Mouse (Mus musculus): Measurements from ENCODE around the gene Phyhipl. TPM values are rescaled to one million over a fixed set of nuclear protein-coding genes. Genes with fewer than 3 reads are reported as not detected.

Phyhipl gene
- total and polyA plus RNA-seq, 3 experiments = 0.18 TPM; not detected in 2

DNA sequence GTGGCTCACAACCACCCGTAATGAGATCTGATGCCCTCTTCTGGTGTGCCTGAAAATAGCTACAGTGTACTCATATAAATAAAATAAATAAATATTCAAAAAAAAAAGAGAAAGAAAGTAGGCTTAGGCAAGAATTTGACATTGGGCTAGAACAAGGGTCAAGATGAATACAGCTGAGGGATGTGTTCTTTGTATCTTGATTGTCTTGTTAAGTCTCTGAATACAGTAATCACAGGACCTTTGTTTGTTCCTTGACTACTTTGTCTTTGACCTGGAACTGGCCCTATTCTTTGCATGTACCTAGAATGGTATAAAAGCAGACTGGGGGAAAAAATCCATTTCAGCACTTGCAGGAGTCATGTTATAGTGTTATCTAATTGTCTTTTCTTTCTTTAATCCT is 44.1 kb downstream of the Phyhipl start:
- Histone ChIP-seq H3K27ac (no peak overlapping the region), H3K4me3 (no peak overlapping the region), H3K79me2 (replicated peaks; ENCODE audit: control insufficient read depth, insufficient read depth, low read length) (no peaks in the 10 kb centered on the region), H3K27me3 (ENCODE audit: control insufficient read depth, insufficient read depth, low read length) (no peaks in the 10 kb centered on the region), H3K9ac (ENCODE audit: low read depth, low read length) (no peak overlapping the region), H3K4me1 (ENCODE audit: control insufficient read depth, insufficient read depth, low read length) (no peaks in the 10 kb centered on the region), H3K36me3 (ENCODE audit: control insufficient read depth, insufficient read depth, low read length) (no peaks in the 10 kb centered on the region)
- TF ChIP-seq POLR2A (IDR thresholded peaks at IDR 0.05; ENCODE audit: insufficient read depth, low read depth, low read length) = no peak
- TF ChIP-seq CTCF (IDR thresholded peaks at IDR 0.05) = no peak
- no peak for TF ChIP-seq EP300 (IDR thresholded peaks at IDR 0.05; ENCODE audit: insufficient read depth, low read depth, low read length)
- 69% methylated on average over 1 of the region's 1 CpGs for WGBS
- intact Hi-C loops (cut with DNase I) = no loop called here
- no peak for DNase-seq

- H3K4me3 ChIP-seq = peak overlapping the region; percentile 25; the same call in 1 of the 2 replicates
- 1% methylated on average over 28 of the region's 28 CpGs for WGBS
- no peak for DNase-seq
- no peak overlapping the region for H3K27ac ChIP-seq
- no peaks in the 10 kb centered on the region for H3K79me2 ChIP-seq (replicated peaks; ENCODE audit: control insufficient read depth, insufficient read depth, low read length)
- H3K4me1 ChIP-seq (ENCODE audit: control insufficient read depth, insufficient read depth, low read length) = no peaks in the 10 kb centered on the region
- no peak overlapping the region for H3K9ac ChIP-seq (ENCODE audit: low read depth, low read length)
- H3K27me3 ChIP-seq (ENCODE audit: control insufficient read depth, insufficient read depth, low read length) = peaks cover 17% of the 10 kb centered on the region
- TF ChIP-seq POLR2A (IDR thresholded peaks at IDR 0.05; ENCODE audit: insufficient read depth, low read depth, low read length) (no peak), CTCF (IDR thresholded peaks at IDR 0.05) (no peak), EP300 (IDR thresholded peaks at IDR 0.05; ENCODE audit: insufficient read depth, low read depth, low read length) (no peak)
- H3K36me3 ChIP-seq (ENCODE audit: control insufficient read depth, insufficient read depth, low read length) = no peaks in the 10 kb centered on the region
- intact Hi-C loops (cut with DNase I) = loop anchor here (10.0 kb wide), 1 partner anchor 365 kb away; no protein-coding TSS in a partner anchor
These were observed 55.9 kb downstream of the Phyhipl start for GRCm38 (mm10) chr10:70599925-70600305.

DNA sequence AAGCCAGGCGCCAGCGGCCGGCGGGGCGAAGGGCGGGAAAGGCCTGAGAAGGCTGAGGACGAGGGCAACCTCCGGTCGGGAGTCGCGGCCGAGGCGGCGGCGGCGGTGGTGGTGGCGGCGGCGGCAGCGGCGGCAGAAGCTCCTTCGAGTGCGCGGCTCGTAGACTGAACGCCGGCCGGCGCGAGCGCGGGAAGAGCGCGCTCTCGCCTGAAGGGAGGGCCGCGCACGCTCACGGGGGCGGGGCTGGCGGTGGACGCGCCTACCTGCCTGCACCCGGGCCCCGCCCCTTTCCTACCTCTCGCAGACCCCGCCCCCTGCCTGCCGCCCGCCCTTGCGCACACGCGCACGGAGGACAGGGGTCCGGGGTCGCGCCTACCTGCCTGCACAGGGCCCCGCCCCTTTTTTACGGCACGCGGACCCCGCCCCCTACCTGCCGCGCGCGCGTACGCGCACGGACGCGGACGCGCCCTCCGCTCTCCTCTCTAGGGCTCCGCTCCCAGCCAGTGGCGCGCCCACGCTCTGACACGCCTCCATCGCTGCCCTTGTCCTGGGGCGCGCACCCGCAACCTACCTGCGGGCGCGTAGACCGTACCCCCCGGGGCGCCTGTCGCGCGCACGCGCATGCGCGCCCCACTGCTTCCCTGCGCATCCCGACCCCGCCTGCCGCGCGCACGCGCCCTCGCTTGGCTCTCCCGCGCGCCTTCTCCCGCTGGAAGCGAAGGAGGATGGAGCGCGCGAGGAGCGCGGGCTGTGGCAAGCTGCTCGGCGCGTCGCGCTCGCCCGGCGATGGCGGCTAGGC is 56.4 kb downstream of the Phyhipl start:
- DNase-seq = peak; percentile 13 to 18
- Histone ChIP-seq H3K9ac (ENCODE audit: low read depth, low read length) (no peak overlapping the region), H3K79me2 (replicated peaks; ENCODE audit: control insufficient read depth, insufficient read depth, low read length) (no peaks in the 10 kb centered on the region), H3K27me3 (ENCODE audit: control insufficient read depth, insufficient read depth, low read length) (peaks cover 17% of the 10 kb centered on the region), H3K36me3 (ENCODE audit: control insufficient read depth, insufficient read depth, low read length) (no peaks in the 10 kb centered on the region), H3K27ac (no peak overlapping the region), H3K4me3 (peak overlapping the region; percentile 25), H3K4me1 (ENCODE audit: control insufficient read depth, insufficient read depth, low read length) (no peaks in the 10 kb centered on the region)
- intact Hi-C loops (cut with DNase I) = loop anchor here (10.0 kb wide), 1 partner anchor 365 kb away; no protein-coding TSS in a partner anchor
- TF ChIP-seq POLR2A (IDR thresholded peaks at IDR 0.05; ENCODE audit: insufficient read depth, low read depth, low read length) (no peak), CTCF (IDR thresholded peaks at IDR 0.05) (no peak), EP300 (IDR thresholded peaks at IDR 0.05; ENCODE audit: insufficient read depth, low read depth, low read length) (no peak)
- WGBS = under 1% methylated on average over 88 of the region's 124 CpGs

GRCm38 (mm10) chr10:70598516-70599125 is 57.1 kb downstream of the Phyhipl start:
- no peak overlapping the region for H3K9ac ChIP-seq (ENCODE audit: low read depth, low read length)

GRCm38 (mm10) chr10:70598081-70598515 is 57.7 kb downstream of the Phyhipl start:
- no peak for DNase-seq
- 22% methylated on average over 10 of the region's 10 CpGs for WGBS
- H3K4me3 ChIP-seq = no peak overlapping the region
- no peaks in the 10 kb centered on the region for H3K79me2 ChIP-seq (replicated peaks; ENCODE audit: control insufficient read depth, insufficient read depth, low read length)
- intact Hi-C loops (cut with DNase I) = loop anchor here (10.0 kb wide), 1 partner anchor 367 kb away; no protein-coding TSS in a partner anchor
- no peak overlapping the region for H3K27ac ChIP-seq
- no peaks in the 10 kb centered on the region for H3K36me3 ChIP-seq (ENCODE audit: control insufficient read depth, insufficient read depth, low read length)
- peaks cover 17% of the 10 kb centered on the region for H3K27me3 ChIP-seq (ENCODE audit: control insufficient read depth, insufficient read depth, low read length)
- no peak for TF ChIP-seq EP300 (IDR thresholded peaks at IDR 0.05; ENCODE audit: insufficient read depth, low read depth, low read length)
- TF ChIP-seq CTCF (IDR thresholded peaks at IDR 0.05) = no peak
- no peak for TF ChIP-seq POLR2A (IDR thresholded peaks at IDR 0.05; ENCODE audit: insufficient read depth, low read depth, low read length)
- no peaks in the 10 kb centered on the region for H3K4me1 ChIP-seq (ENCODE audit: control insufficient read depth, insufficient read depth, low read length)
- H3K9ac ChIP-seq (ENCODE audit: low read depth, low read length) = no peak overlapping the region

More at GRCm38 (mm10) chr10:70598516-70599125, 57.1 kb downstream of the Phyhipl start:
- no peaks in the 10 kb centered on the region for H3K4me1 ChIP-seq (ENCODE audit: control insufficient read depth, insufficient read depth, low read length)
- no peaks in the 10 kb centered on the region for H3K36me3 ChIP-seq (ENCODE audit: control insufficient read depth, insufficient read depth, low read length)
- peak in 1 of 2 experiments; percentile 4 for DNase-seq
- no peak overlapping the region for H3K27ac ChIP-seq
- WGBS = under 1% methylated on average over 47 of the region's 48 CpGs
- H3K79me2 ChIP-seq (replicated peaks; ENCODE audit: control insufficient read depth, insufficient read depth, low read length) = no peaks in the 10 kb centered on the region
- H3K4me3 ChIP-seq = peak overlapping the region; percentile 25
- peaks cover 17% of the 10 kb centered on the region for H3K27me3 ChIP-seq (ENCODE audit: control insufficient read depth, insufficient read depth, low read length)
- TF ChIP-seq EP300 (IDR thresholded peaks at IDR 0.05; ENCODE audit: insufficient read depth, low read depth, low read length) (no peak), CTCF (IDR thresholded peaks at IDR 0.05) (no peak), POLR2A (IDR thresholded peaks at IDR 0.05; ENCODE audit: insufficient read depth, low read depth, low read length) (no peak)
- intact Hi-C loops (cut with DNase I) = loop anchor here (10.0 kb wide), 1 partner anchor 366 kb away; no protein-coding TSS in a partner anchor
